Mouse (Mus musculus): ENCODE data around the gene Cldn7.
"Not testable (repeated sequence)": the region's sequence is repeated elsewhere in the genome, so short reads cannot be mapped to it uniquely, and the experiment has no call there.

Cldn7 gene

GRCm38 (mm10) chr11:69934169-69934568 lies 30.4 kb upstream of the Cldn7 start:
- in situ Hi-C loops (cut with MboI): no loop called here

GRCm38 (mm10) chr11:69934681-69935080 lies 29.9 kb upstream of the Cldn7 start:
- in situ Hi-C loops (cut with MboI): no loop called here

- in situ Hi-C loops (cut with MboI): no loop called here
Observed at GRCm38 (mm10) chr11:69935137-69935879, 29.3 kb upstream of the Cldn7 start, which contains the start of gene Ybx2. Ybx2 (plus strand) TSS chr11:69935796.

GRCm38 (mm10) chr11:69936156-69936555 lies 28.4 kb upstream of the Cldn7 start:
- in situ Hi-C loops (cut with MboI): no loop called here

- in situ Hi-C loops (cut with MboI): no loop called here
Observed at GRCm38 (mm10) chr11:69936714-69937347, 27.7 kb upstream of the Cldn7 start.

GRCm38 (mm10) chr11:69937385-69937784 lies 27.2 kb upstream of the Cldn7 start:
- in situ Hi-C loops (cut with MboI): no loop called here

GRCm38 (mm10) chr11:69937834-69938233 lies 26.7 kb upstream of the Cldn7 start:
- in situ Hi-C loops (cut with MboI): no loop called here

- in situ Hi-C loops (cut with MboI): no loop called here
Observed at GRCm38 (mm10) chr11:69938401-69938979, 26.1 kb upstream of the Cldn7 start.

- in situ Hi-C loops (cut with MboI): no loop called here
Observed at GRCm38 (mm10) chr11:69939181-69939580, 25.4 kb upstream of the Cldn7 start.

GRCm38 (mm10) chr11:69939731-69940130 lies 24.8 kb upstream of the Cldn7 start:
- in situ Hi-C loops (cut with MboI): no loop called here

GRCm38 (mm10) chr11:69940962-69941361 lies 23.6 kb upstream of the Cldn7 start:
- in situ Hi-C loops (cut with MboI): no loop called here

GRCm38 (mm10) chr11:69945216-69945615 lies 19.4 kb upstream of the Cldn7 start:
- in situ Hi-C loops (cut with MboI): no loop called here

- in situ Hi-C loops (cut with MboI): no loop called here
Observed at GRCm38 (mm10) chr11:69945997-69946891, 18.3 kb upstream of the Cldn7 start.

GRCm38 (mm10) chr11:69947337-69948065 lies 17.1 kb upstream of the Cldn7 start:
- in situ Hi-C loops (cut with MboI): no loop called here

GRCm38 (mm10) chr11:69948066-69948762 lies 16.4 kb upstream of the Cldn7 start, which contains the start of gene Slc2a4:
Slc2a4 (minus strand) TSS chr11:69948188.
- in situ Hi-C loops (cut with MboI): no loop called here

GRCm38 (mm10) chr11:69948763-69949150 lies 15.8 kb upstream of the Cldn7 start:
- in situ Hi-C loops (cut with MboI): no loop called here

- in situ Hi-C loops (cut with MboI): no loop called here
Observed at GRCm38 (mm10) chr11:69950807-69951459, 13.6 kb upstream of the Cldn7 start.

- in situ Hi-C loops (cut with MboI): no loop called here
Observed at GRCm38 (mm10) chr11:69952274-69952673, 12.3 kb upstream of the Cldn7 start.

GRCm38 (mm10) chr11:69953267-69953915 lies 11.2 kb upstream of the Cldn7 start:
- in situ Hi-C loops (cut with MboI): no loop called here

- in situ Hi-C loops (cut with MboI): not testable (repeated sequence)
Observed at GRCm38 (mm10) chr11:69955618-69956017, 9.0 kb upstream of the Cldn7 start.
